Comparison of ENCODE assay signal across 9 mouse cellular contexts in the genomic region with DNA sequence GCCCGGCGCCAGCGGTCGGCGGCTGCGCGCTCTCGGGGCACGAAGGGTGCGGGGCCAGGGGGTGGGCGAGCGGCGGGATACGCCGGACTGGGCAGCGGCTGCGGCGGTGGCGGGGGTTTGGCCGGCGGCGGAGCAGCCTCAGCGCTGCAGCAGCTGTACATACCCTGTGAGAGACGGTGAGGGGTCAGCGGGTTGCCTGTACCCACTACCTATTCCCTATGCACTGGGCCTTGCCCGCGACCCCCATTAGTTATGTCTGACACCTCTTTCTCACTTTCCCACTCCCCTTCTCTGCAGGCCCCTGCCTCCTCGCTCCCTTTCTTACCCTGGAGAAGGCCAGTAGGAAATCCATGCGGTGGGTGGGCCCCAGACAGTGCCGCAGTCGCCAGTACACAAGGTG. TPM values are rescaled to one million over a fixed set of nuclear protein-coding genes. Genes with fewer than 3 reads are reported as not detected.
A peak's percentile ranks its signal among the peaks of the same experiment; 100 is the strongest.
DNase-seq lines count a peak whose midpoint lies in the region; ATAC-seq and TF ChIP-seq lines count a peak whose summit lies in the region.
"Had no signal": no experiment of that assay in that cellular context is flagged by ENCODE, and none has a peak within 500 bp of the region (broad histone marks: within the 10 kb centered on the region; RNA-seq: fewer than 3 reads in every experiment).

No protein-coding gene starts in this region.

- ATAC-seq in forebrain, embryonic 13.5 days = no peak
- ATAC-seq in limb, embryonic 13.5 days (ENCODE audit: low FRiP score, low read depth) = no peak

- no peak for DNase-seq in layer of hippocampus, adult 2 months (ENCODE audit: low spot score in 2 of 2)
- no peak for DNase-seq in layer of hippocampus, postnatal 25 days (ENCODE audit: extremely low spot score in 1 of 2, low spot score in 1 of 2)
- DNase-seq in urinary bladder, adult 18-20 months (ENCODE audit: low spot score in 2 of 2) = no peak
- DNase-seq in yolk sac, embryonic 10.5 days (ENCODE audit: low spot score) = no peak
- DNase-seq: cerebellum, postnatal 36 days had no signal

- peak overlapping the region; percentile 51 for H3K4me3 ChIP-seq in layer of hippocampus, adult 2 months
- H3K4me3 ChIP-seq in forebrain, embryonic 13.5 days = peak overlapping the region; percentile 34
- H3K4me3 ChIP-seq in limb, embryonic 13.5 days = peak overlapping the region; percentile 49
- peak overlapping the region; percentile 44; the same call in 1 of the 2 replicates for H3K4me3 ChIP-seq in olfactory bulb, adult 2 months (ENCODE audit: insufficient read depth, low read depth, low read length)
- H3K4me3 ChIP-seq: myocyte had no signal

- H3K36me3 ChIP-seq in forebrain, embryonic 13.5 days (ENCODE audit: poor library complexity, severe bottlenecking) = peaks cover 9% of the 10 kb centered on the region
- H3K36me3 ChIP-seq in limb, embryonic 13.5 days = peaks cover 7% of the 10 kb centered on the region

- H3K9me3 ChIP-seq in forebrain, embryonic 13.5 days (replicated peaks) = no peaks in the 10 kb centered on the region
- no peaks in the 10 kb centered on the region; the same call in 1 of the 2 replicates for H3K9me3 ChIP-seq in limb, embryonic 13.5 days

- peak overlapping the region; percentile 34; the same call in 1 of the 2 replicates for H3K9ac ChIP-seq in forebrain, embryonic 13.5 days
- peak overlapping the region; percentile 62 for H3K9ac ChIP-seq in limb, embryonic 13.5 days

- TF ChIP-seq POLR2A in olfactory bulb, adult 2 months (IDR thresholded peaks at IDR 0.05; ENCODE audit: insufficient read depth, low read depth, low read length) = no peak

- H3K4me1 ChIP-seq in forebrain, embryonic 13.5 days = peaks cover 29% of the 10 kb centered on the region
- H3K4me1 ChIP-seq in limb, embryonic 13.5 days = peaks cover 28% of the 10 kb centered on the region
- H3K4me1 ChIP-seq in olfactory bulb, adult 2 months (ENCODE audit: control insufficient read depth, insufficient read depth, low read length) = peaks cover 18% of the 10 kb centered on the region

- H3K27me3 ChIP-seq in forebrain, embryonic 13.5 days = peaks cover 56% of the 10 kb centered on the region
- H3K27me3 ChIP-seq in limb, embryonic 13.5 days = peaks cover 69% of the 10 kb centered on the region

- no peak for TF ChIP-seq CTCF in layer of hippocampus, adult 2 months (conservative IDR thresholded peaks at IDR 0.05)
- no peak for TF ChIP-seq CTCF in olfactory bulb, adult 2 months (IDR thresholded peaks at IDR 0.05; ENCODE audit: insufficient read depth, low read depth, low read length)

- WGBS in forebrain, embryonic 13.5 days = 2% methylated on average over 22 of the region's 31 CpGs
- 2% methylated on average over 30 of the region's 31 CpGs for WGBS in limb, embryonic 13.5 days
- 24% methylated on average over 31 of the region's 31 CpGs for WGBS in olfactory bulb, adult 2 months

- peak overlapping the region; percentile 59; the same call in 1 of the 2 replicates for H3K27ac ChIP-seq in layer of hippocampus, adult 2 months
- H3K27ac ChIP-seq in forebrain, embryonic 13.5 days = no peak overlapping the region
- H3K27ac ChIP-seq in limb, embryonic 13.5 days = no peak overlapping the region
- no peak overlapping the region for H3K27ac ChIP-seq in olfactory bulb, adult 2 months (ENCODE audit: insufficient read depth, low read depth, low read length)

- peak overlapping the region; percentile 50 for H3K4me2 ChIP-seq in forebrain, embryonic 13.5 days
- H3K4me2 ChIP-seq in limb, embryonic 13.5 days (replicated peaks) = peak overlapping the region; percentile 66

RNA-seq across cellular contexts. Expression of a gene that starts 3.2 kb away (rescaled TPM):
- total RNA-seq in layer of hippocampus, adult 2 months (2021) = 10 to 100 TPM; 20.5 to 22.7 TPM
- 10 to 100 TPM; 20.0 to 20.8 TPM for total RNA-seq in layer of hippocampus, postnatal 25 days (2021)
- polyA plus RNA-seq in forebrain, embryonic 13.5 days (2015; fragmentation: Nextera tagmentation; extraction: Ambion mirVana) = 49.2 and 53.6 TPM in 2 replicates
- polyA plus RNA-seq in limb, embryonic 13.5 days (2015; fragmentation: Nextera tagmentation; extraction: Ambion mirVana) = 69.1 and 71.6 TPM in 2 replicates
- polyA plus RNA-seq in olfactory bulb, adult 2 months (2012; ENCODE audit: insufficient read depth, insufficient read length, low replicate concordance, missing spikeins) = not detected in 2 replicates

RNA-seq across cellular contexts. Expression of a gene that starts 9.3 kb away (rescaled TPM):
- total RNA-seq in layer of hippocampus, adult 2 months (2021) = 1 to 10 TPM; 1.6 to 1.9 TPM
- 1 to 10 TPM; 1.4 to 2.6 TPM for total RNA-seq in layer of hippocampus, postnatal 25 days (2021)
- 0.45 and 0.49 TPM in 2 replicates for polyA plus RNA-seq in forebrain, embryonic 13.5 days (2015; fragmentation: Nextera tagmentation; extraction: Ambion mirVana)
- 2.1 TPM in 2 replicates for polyA plus RNA-seq in limb, embryonic 13.5 days (2015; fragmentation: Nextera tagmentation; extraction: Ambion mirVana)
- polyA plus RNA-seq in olfactory bulb, adult 2 months (2012; ENCODE audit: insufficient read depth, insufficient read length, low replicate concordance, missing spikeins) = not detected in 2 replicates

RNA-seq across cellular contexts. Expression of a gene that starts 19.5 kb away (rescaled TPM):
- 100 to 1,000 TPM; 144 to 149 TPM for total RNA-seq in layer of hippocampus, adult 2 months (2021)
- total RNA-seq in layer of hippocampus, postnatal 25 days (2021) = 100 to 1,000 TPM; 153 to 154 TPM
- polyA plus RNA-seq in forebrain, embryonic 13.5 days (2015; fragmentation: Nextera tagmentation; extraction: Ambion mirVana) = 314 and 335 TPM in 2 replicates
- 135 and 137 TPM in 2 replicates for polyA plus RNA-seq in limb, embryonic 13.5 days (2015; fragmentation: Nextera tagmentation; extraction: Ambion mirVana)
- not detected in 2 replicates for polyA plus RNA-seq in olfactory bulb, adult 2 months (2012; ENCODE audit: insufficient read depth, insufficient read length, low replicate concordance, missing spikeins)

RNA-seq across cellular contexts. Expression of a gene that starts 38.6 kb away (rescaled TPM):
- 10 to 100 TPM; 78.4 to 81.4 TPM for total RNA-seq in layer of hippocampus, adult 2 months (2021)
- 10 to 100 TPM; 74.9 to 75.2 TPM for total RNA-seq in layer of hippocampus, postnatal 25 days (2021)
- polyA plus RNA-seq in forebrain, embryonic 13.5 days (2015; fragmentation: Nextera tagmentation; extraction: Ambion mirVana) = 31.6 and 33.9 TPM in 2 replicates
- 69.4 and 73.7 TPM in 2 replicates for polyA plus RNA-seq in limb, embryonic 13.5 days (2015; fragmentation: Nextera tagmentation; extraction: Ambion mirVana)
- polyA plus RNA-seq in olfactory bulb, adult 2 months (2012; ENCODE audit: insufficient read depth, insufficient read length, low replicate concordance, missing spikeins) = not detected in 2 replicates

RNA-seq across cellular contexts. Expression of a gene that starts 44.3 kb away (rescaled TPM):
- total RNA-seq in layer of hippocampus, adult 2 months (2021) = 10 to 100 TPM in 1 of 2 experiments, 1 to 10 TPM in 1; 10.0 to 11.6 TPM
- 10 to 100 TPM; 11.2 to 12.7 TPM for total RNA-seq in layer of hippocampus, postnatal 25 days (2021)
- polyA plus RNA-seq in forebrain, embryonic 13.5 days (2015; fragmentation: Nextera tagmentation; extraction: Ambion mirVana) = 0.48 TPM in 2 replicates
- polyA plus RNA-seq in limb, embryonic 13.5 days (2015; fragmentation: Nextera tagmentation; extraction: Ambion mirVana) = 0.43 and 0.59 TPM in 2 replicates
- not detected in 2 replicates for polyA plus RNA-seq in olfactory bulb, adult 2 months (2012; ENCODE audit: insufficient read depth, insufficient read length, low replicate concordance, missing spikeins)

Comparison
In these comparisons a context has a peak if more than half of its experiments do, and no peak if none do; other contexts are left out.
1. RNA of a gene that starts 3.2 kb away (polyA plus RNA-seq): 69.1 to 71.6 TPM in limb, embryonic 13.5 days and 49.2 to 53.6 TPM in forebrain, embryonic 13.5 days; not detected in olfactory bulb, adult 2 months; every median in the first group is over 10 times any median in the second.
2. Peak in every context shown above with its lines, with median percentiles within 50 percentile points of each other: H3K4me3 ChIP-seq.